21 mouse cellular contexts compared by ENCODE assay signal in genomic region chr13:57501552-57501951, GRCm38 (mm10).
DNase-seq lines count a peak whose midpoint lies in the region; ATAC-seq and TF ChIP-seq lines count a peak whose summit lies in the region.
"Had no signal": no experiment of that assay in that cellular context is flagged by ENCODE, and none has a peak within 500 bp of the region (broad histone marks: within the 10 kb centered on the region; RNA-seq: fewer than 3 reads in every experiment).

No protein-coding gene starts in this region.

- no peaks in the 10 kb centered on the region for H3K9me3 ChIP-seq in midbrain, embryonic 14.5 days (ENCODE audit: control insufficient read depth, low read length)
- H3K9me3 ChIP-seq in midbrain, embryonic 10.5 days (replicated peaks) = no peaks in the 10 kb centered on the region
- H3K9me3 ChIP-seq: forebrain, embryonic 13.5 days; midbrain, embryonic 12.5 days; stomach, embryonic 15.5 days had no signal

- 80% methylated on average over 7 of the region's 7 CpGs for WGBS in midbrain, embryonic 14.5 days
- 95% methylated on average over 7 of the region's 7 CpGs for WGBS in midbrain, embryonic 10.5 days

- no peaks in the 10 kb centered on the region for H3K27me3 ChIP-seq in midbrain, embryonic 14.5 days (ENCODE audit: control insufficient read depth, insufficient read depth, low read length)
- H3K27me3 ChIP-seq in midbrain, embryonic 10.5 days (ENCODE audit: low read depth, poor library complexity, severe bottlenecking) = no peaks in the 10 kb centered on the region
- H3K27me3 ChIP-seq: forebrain, embryonic 13.5 days; midbrain, embryonic 12.5 days; stomach, embryonic 15.5 days had no signal

- no peak overlapping the region for H3K4me3 ChIP-seq in midbrain, embryonic 14.5 days (replicated peaks; ENCODE audit: low read depth, low read length)
- H3K4me3 ChIP-seq in midbrain, embryonic 10.5 days = no peak overlapping the region
- H3K4me3 ChIP-seq: forebrain, embryonic 13.5 days; midbrain, embryonic 12.5 days; stomach, embryonic 15.5 days had no signal

- H3K27ac ChIP-seq in midbrain, embryonic 14.5 days (replicated peaks; ENCODE audit: low read depth, low read length) = no peak overlapping the region
- H3K27ac ChIP-seq in midbrain, embryonic 10.5 days (replicated peaks) = no peak overlapping the region
- H3K27ac ChIP-seq: forebrain, embryonic 13.5 days; kidney, postnatal 0 days; midbrain, embryonic 12.5 days; stomach, embryonic 15.5 days had no signal

- no peaks in the 10 kb centered on the region for H3K4me1 ChIP-seq in midbrain, embryonic 14.5 days (ENCODE audit: control insufficient read depth, insufficient read depth, low read length)
- no peaks in the 10 kb centered on the region for H3K4me1 ChIP-seq in midbrain, embryonic 10.5 days
- H3K4me1 ChIP-seq: forebrain, embryonic 13.5 days; midbrain, embryonic 12.5 days; stomach, embryonic 15.5 days had no signal

- H3K9ac ChIP-seq in midbrain, embryonic 14.5 days (replicated peaks; ENCODE audit: low read length) = no peak overlapping the region
- H3K9ac ChIP-seq: forebrain, embryonic 13.5 days; midbrain, embryonic 12.5 days; stomach, embryonic 15.5 days had no signal

- H3K4me2 ChIP-seq in midbrain, embryonic 14.5 days (ENCODE audit: low read length) = no peak overlapping the region
- H3K4me2 ChIP-seq: forebrain, embryonic 13.5 days; heart, embryonic 11.5 days; midbrain, embryonic 12.5 days; stomach, embryonic 15.5 days had no signal

- peak; percentile 21; the same call in 1 of the 2 replicates for TF ChIP-seq CTCF in brain, embryonic 14.5 days (IDR thresholded peaks at IDR 0.05; ENCODE audit: borderline replicate concordance, extremely low read depth, insufficient read depth, insufficient read length)

- H3K36me3 ChIP-seq in midbrain, embryonic 14.5 days (ENCODE audit: control insufficient read depth, insufficient read depth, low read length) = no peaks in the 10 kb centered on the region
- H3K36me3 ChIP-seq in midbrain, embryonic 10.5 days = no peaks in the 10 kb centered on the region
- H3K36me3 ChIP-seq: midbrain, embryonic 12.5 days; stomach, embryonic 15.5 days had no signal

- no peak for ATAC-seq in midbrain, embryonic 14.5 days (ENCODE audit: low FRiP score, low TSS enrichment)
- ATAC-seq: activated CD4-positive, CD25-positive, alpha-beta regulatory T cell, adult 4 months; forebrain, embryonic 13.5 days had no signal

- peak; percentile 27 for DNase-seq in layer of hippocampus, adult 11-12 months (ENCODE audit: low spot score)
- DNase-seq in layer of hippocampus, adult 9-10 months (ENCODE audit: low spot score) = no peak
- peak; percentile 58 for DNase-seq in midbrain, embryonic 14.5 days
- no peak for DNase-seq in midbrain, embryonic 10.5 days (ENCODE audit: low spot score)
- peak; percentile 58 for DNase-seq in brain, adult 2 months (ENCODE audit: low read depth, low spot score)
- peak; percentile 41 for DNase-seq in brain, embryonic 14.5 days (ENCODE audit: low read depth)
- no peak for DNase-seq in adrenal gland, adult (ENCODE audit: inconsistent age in 2 of 2, low spot score in 1 of 2)
- DNase-seq: adrenal gland, postnatal 10 days; cerebellum, adult 8-10 months; cerebellum, postnatal 36 days; gastrocnemius, postnatal 14 days; heart, adult 11 months; kidney, adult 2 months; lung, postnatal 4 days; thymus, postnatal 25 days had no signal

- TF ChIP-seq POLR2A in brain, embryonic 14.5 days (IDR thresholded peaks at IDR 0.05; ENCODE audit: borderline replicate concordance, extremely low read depth, insufficient read depth, insufficient read length, poor library complexity, severe bottlenecking) = no peak

Comparison
In these comparisons a context has a peak if more than half of its experiments do, and no peak if none do; other contexts are left out.
1. DNase-seq: peak in layer of hippocampus, adult 11-12 months (single experiment), midbrain, embryonic 14.5 days (single experiment), brain, adult 2 months (single experiment) and brain, embryonic 14.5 days (single experiment); none in layer of hippocampus, adult 9-10 months (single experiment), midbrain, embryonic 10.5 days (single experiment) and adrenal gland, adult (0 of 2).